In the genomic region with DNA sequence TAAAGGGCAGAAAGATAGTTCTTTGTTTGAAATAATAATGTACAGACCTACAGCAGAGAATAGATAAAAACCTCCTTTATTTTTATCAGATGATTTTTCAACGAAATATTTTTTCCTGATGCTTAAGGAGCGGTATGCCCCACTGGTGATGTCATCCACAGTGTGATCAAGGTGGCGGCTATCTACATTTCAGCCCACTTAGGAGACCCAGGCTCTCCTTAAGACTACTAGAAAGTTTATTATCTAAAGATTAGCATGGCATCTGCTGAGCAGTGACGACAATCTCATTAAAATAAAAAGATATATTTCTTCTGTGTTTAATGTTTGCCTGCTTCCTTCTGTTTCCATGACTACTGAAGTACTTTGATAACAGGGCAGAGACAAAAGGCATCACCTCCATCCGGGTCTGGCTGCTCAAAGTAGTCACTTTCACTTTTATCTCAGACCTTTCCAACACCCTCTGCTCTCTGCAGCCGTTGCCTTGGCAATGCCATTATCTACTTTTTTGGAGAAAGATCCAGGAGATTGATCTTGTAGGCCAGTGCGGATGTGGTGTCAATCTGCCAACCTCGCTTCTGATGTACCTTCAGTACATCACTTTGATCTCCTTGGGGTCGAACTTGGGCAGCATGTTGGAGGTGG, we compare ENCODE assay signal across 29 mouse cellular contexts.
DNase-seq lines count a peak whose midpoint lies in the region; ATAC-seq and TF ChIP-seq lines count a peak whose summit lies in the region.
"Had no signal": no experiment of that assay in that cellular context is flagged by ENCODE, and none has a peak within 500 bp of the region (broad histone marks: within the 10 kb centered on the region; RNA-seq: fewer than 3 reads in every experiment).

No protein-coding gene starts in this region.

- H3K27me3 ChIP-seq in heart, embryonic 14.5 days (ENCODE audit: control insufficient read depth, insufficient read depth, low read length): no peaks in the 10 kb centered on the region
- H3K27me3 ChIP-seq in midbrain, embryonic 13.5 days: no peaks in the 10 kb centered on the region
- H3K27me3 ChIP-seq in midbrain, embryonic 10.5 days (ENCODE audit: low read depth, poor library complexity, severe bottlenecking): no peaks in the 10 kb centered on the region
- H3K27me3 ChIP-seq in midbrain, postnatal 0 days (ENCODE audit: insufficient read depth, low read length): no peaks in the 10 kb centered on the region
- H3K27me3 ChIP-seq in cerebellum, adult 2 months (ENCODE audit: control insufficient read depth, insufficient read depth, low read length): no peaks in the 10 kb centered on the region
- H3K27me3 ChIP-seq: heart, embryonic 13.5 days; hindbrain, embryonic 13.5 days; liver, embryonic 12.5 days; megakaryocyte, embryonic 14.5 days; neural tube, embryonic 15.5 days; Patski had no signal

- H3K27ac ChIP-seq in heart, embryonic 14.5 days (replicated peaks in 1 of 2; ENCODE audit: control insufficient read depth in 1 of 2, insufficient read depth in 1 of 2, low read depth in 2 of 2, low read length in 2 of 2): no peak overlapping the region
- H3K27ac ChIP-seq in midbrain, embryonic 13.5 days: no peak overlapping the region
- H3K27ac ChIP-seq in midbrain, embryonic 10.5 days (replicated peaks): no peak overlapping the region
- H3K27ac ChIP-seq in midbrain, postnatal 0 days (ENCODE audit: low read depth, low read length): no peak overlapping the region
- no peak overlapping the region for H3K27ac ChIP-seq in cerebellum, adult 2 months (ENCODE audit: insufficient read depth, low read length)
- H3K27ac ChIP-seq: heart, embryonic 13.5 days; hindbrain, embryonic 13.5 days; left cerebral cortex, adult 2 months; liver, embryonic 12.5 days; neural tube, embryonic 15.5 days had no signal

- H3K4me2 ChIP-seq in heart, embryonic 14.5 days (ENCODE audit: low read length): peak overlapping the region; percentile 16; the same call in 1 of the 2 replicates
- no peak overlapping the region for H3K4me2 ChIP-seq in midbrain, embryonic 13.5 days (replicated peaks)
- no peak overlapping the region for H3K4me2 ChIP-seq in midbrain, postnatal 0 days (ENCODE audit: low read depth, low read length, poor library complexity, severe bottlenecking)
- H3K4me2 ChIP-seq: heart, embryonic 13.5 days; hindbrain, embryonic 13.5 days; liver, embryonic 12.5 days; neural tube, embryonic 15.5 days had no signal

- intact Hi-C loops in left cerebral cortex, postnatal 25 days (cut with DNase I): no loop called here

- H3K4me1 ChIP-seq in heart, embryonic 14.5 days (ENCODE audit: control insufficient read depth in 2 of 2, insufficient read depth in 2 of 2, low read length in 2 of 2): no peaks in the 10 kb centered on the region
- no peaks in the 10 kb centered on the region for H3K4me1 ChIP-seq in midbrain, embryonic 13.5 days (replicated peaks)
- H3K4me1 ChIP-seq in midbrain, embryonic 10.5 days: no peaks in the 10 kb centered on the region
- no peaks in the 10 kb centered on the region for H3K4me1 ChIP-seq in midbrain, postnatal 0 days (ENCODE audit: insufficient read depth, low read length)
- no peaks in the 10 kb centered on the region for H3K4me1 ChIP-seq in cerebellum, adult 2 months (ENCODE audit: control insufficient read depth, insufficient read depth, low read length)
- H3K4me1 ChIP-seq: heart, embryonic 13.5 days; hindbrain, embryonic 13.5 days; liver, embryonic 12.5 days; megakaryocyte, embryonic 14.5 days; neural tube, embryonic 15.5 days had no signal

- no peak for ATAC-seq in heart, embryonic 14.5 days (ENCODE audit: insufficient number of reproducible peaks, insufficient read depth, low FRiP score, low read depth)
- ATAC-seq in midbrain, embryonic 13.5 days: peak; percentile 43; the same call in 1 of the 2 replicates
- peak; percentile 58; the same call in 1 of the 2 replicates for ATAC-seq in midbrain, postnatal 0 days (ENCODE audit: low FRiP score)
- ATAC-seq: intestine, postnatal 0 days; liver, embryonic 12.5 days; liver, postnatal 0 days; Patski had no signal

- no peak overlapping the region for H3K9ac ChIP-seq in heart, embryonic 14.5 days (ENCODE audit: low read length)
- no peak overlapping the region for H3K9ac ChIP-seq in midbrain, embryonic 13.5 days (replicated peaks)
- H3K9ac ChIP-seq in midbrain, postnatal 0 days (replicated peaks; ENCODE audit: low read length, poor library complexity, severe bottlenecking): no peak overlapping the region
- H3K9ac ChIP-seq: heart, embryonic 13.5 days; hindbrain, embryonic 13.5 days; liver, embryonic 12.5 days; liver, postnatal 0 days; neural tube, embryonic 15.5 days had no signal

- no peak overlapping the region for H3K4me3 ChIP-seq in heart, embryonic 14.5 days (ENCODE audit: control insufficient read depth in 1 of 2, insufficient read depth in 1 of 2, low read depth in 1 of 2, low read length in 2 of 2)
- H3K4me3 ChIP-seq in midbrain, embryonic 13.5 days (replicated peaks): no peak overlapping the region
- no peak overlapping the region for H3K4me3 ChIP-seq in midbrain, embryonic 10.5 days
- no peak overlapping the region for H3K4me3 ChIP-seq in midbrain, postnatal 0 days (ENCODE audit: low read depth, low read length)
- H3K4me3 ChIP-seq in cerebellum, adult 2 months (replicated peaks; ENCODE audit: insufficient read depth, low read depth, low read length): no peak overlapping the region
- H3K4me3 ChIP-seq: heart, embryonic 13.5 days; hindbrain, embryonic 13.5 days; left cerebral cortex, adult 2 months; liver, embryonic 12.5 days; megakaryocyte, embryonic 14.5 days; neural tube, embryonic 15.5 days had no signal

- 45% methylated on average over 9 of the region's 9 CpGs for WGBS in heart, embryonic 14.5 days
- WGBS in midbrain, embryonic 13.5 days: 60% methylated on average over 9 of the region's 9 CpGs
- WGBS in midbrain, embryonic 10.5 days: 73% methylated on average over 9 of the region's 9 CpGs
- WGBS in midbrain, postnatal 0 days: 51% methylated on average over 9 of the region's 9 CpGs
- 73% methylated on average over 9 of the region's 9 CpGs for WGBS in cerebellum, adult 2 months

- no peaks in the 10 kb centered on the region for H3K36me3 ChIP-seq in heart, embryonic 14.5 days (ENCODE audit: control insufficient read depth, insufficient read depth, low read length)
- H3K36me3 ChIP-seq in midbrain, embryonic 13.5 days: no peaks in the 10 kb centered on the region
- no peaks in the 10 kb centered on the region for H3K36me3 ChIP-seq in midbrain, embryonic 10.5 days
- H3K36me3 ChIP-seq in midbrain, postnatal 0 days (ENCODE audit: insufficient read depth, low read length): no peaks in the 10 kb centered on the region
- H3K36me3 ChIP-seq: heart, embryonic 13.5 days; hindbrain, embryonic 13.5 days; liver, embryonic 12.5 days; neural tube, embryonic 15.5 days had no signal

- no peaks in the 10 kb centered on the region for H3K9me3 ChIP-seq in heart, embryonic 14.5 days (ENCODE audit: control insufficient read depth, low read length)
- no peaks in the 10 kb centered on the region for H3K9me3 ChIP-seq in midbrain, embryonic 13.5 days
- no peaks in the 10 kb centered on the region for H3K9me3 ChIP-seq in midbrain, embryonic 10.5 days (replicated peaks)
- no peaks in the 10 kb centered on the region for H3K9me3 ChIP-seq in midbrain, postnatal 0 days (ENCODE audit: low read length)
- H3K9me3 ChIP-seq: heart, embryonic 13.5 days; hindbrain, embryonic 13.5 days; liver, embryonic 12.5 days; megakaryocyte, embryonic 14.5 days; neural tube, embryonic 15.5 days had no signal

- no peak for TF ChIP-seq CTCF in midbrain, postnatal 0 days (IDR thresholded peaks at IDR 0.05)
- TF ChIP-seq CTCF in cerebellum, adult 2 months (IDR thresholded peaks at IDR 0.05; ENCODE audit: borderline replicate concordance, insufficient read depth, low read depth, low read length): no peak

- no peak for TF ChIP-seq POLR2A in cerebellum, adult 2 months (IDR thresholded peaks at IDR 0.05; ENCODE audit: borderline replicate concordance, insufficient read depth, low read length)

- no peak for DNase-seq in heart, adult 11 months
- no peak for DNase-seq in midbrain, embryonic 10.5 days (ENCODE audit: low spot score)
- DNase-seq in brain, adult 2 months (ENCODE audit: low read depth, low spot score): peak; percentile 3
- no peak for DNase-seq in midbrain, postnatal 0 days (ENCODE audit: low spot score)
- DNase-seq in cerebellum, adult 2 months: no peak
- DNase-seq in left cerebral cortex, postnatal 25 days (ENCODE audit: low spot score in 2 of 2): no peak
- DNase-seq: adrenal gland, postnatal 14 days; B cell, adult 2 months; cerebellum, adult 9-10 months; cerebellum, postnatal 36 days; heart, postnatal 36 days; kidney, adult 9 months; kidney, postnatal 14 days; left cerebral cortex, postnatal 4 days; liver, postnatal 0 days; lung, postnatal 36 days; retina, postnatal 1 day; right cerebral cortex, postnatal 14 days; thymus, postnatal 14 days had no signal
